Mouse (Mus musculus) small intestine, adult 2 months (tissue): Measurements from ENCODE around the gene Clec1a.

Source experiments
- CTCF ChIP-seq: fragments of 200-500 bp; IDR thresholded peaks from 2 replicates; pipeline ENCODE4 v1.5.1; 2012; ENCODE audit warnings: low read depth, mild to moderate bottlenecking, control low read depth, inconsistent platforms, low read length, moderate library complexity, mixed read lengths; ENCODE audit not compliant: insufficient replicate concordance, insufficient read length; ENCODE audit errors: extremely low read depth
- POLR2A ChIP-seq: fragments of 200-500 bp; IDR thresholded peaks from 2 replicates; pipeline ENCODE4 v1.6.1; 2012; ENCODE audit warnings: low read depth, mild to moderate bottlenecking, control low read depth, inconsistent platforms, low read length, moderate library complexity

DNA sequence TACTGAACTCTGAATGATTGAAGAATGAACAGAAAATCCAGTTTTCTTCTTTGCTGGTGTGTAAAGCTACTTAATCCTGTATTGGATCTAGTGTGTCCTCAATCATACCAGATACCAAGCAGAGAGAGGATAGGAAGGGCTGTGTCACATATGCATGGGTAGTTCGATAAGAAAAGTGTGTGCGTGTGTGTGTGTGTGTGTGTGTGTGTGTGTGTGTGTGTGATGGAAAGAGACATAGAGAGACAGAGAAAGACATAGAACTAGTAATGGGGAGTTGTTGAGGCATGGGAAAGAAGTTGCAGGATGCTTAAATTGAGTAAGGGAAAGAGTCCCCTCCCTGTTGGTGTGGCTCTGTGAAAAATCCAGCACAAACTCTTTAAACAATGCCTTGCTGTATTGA lies 66.0 kb downstream of the Clec1a start, which contains the start of gene Clec12b:
- TF ChIP-seq POLR2A, result no peak
- TF ChIP-seq CTCF, result no peak
